Mouse (Mus musculus) stomach, postnatal 0 days (tissue): Measurements from ENCODE around the gene Nfasc. TPM values are rescaled to one million over a fixed set of nuclear protein-coding genes. Genes with fewer than 3 reads are reported as not detected.

Experiments
- ATAC-seq: fragments of 200-750 bp; cut with Nextera tagmentation; 2 replicates; pipeline ENCODE4 v1.8.0; 2017; ENCODE audit not compliant: low FRiP score, low TSS enrichment
- DNase-seq: peaks from one replicate; pipeline ENCODE4 v3.0.0-alpha.2; 2016; ENCODE audit warnings: low spot score
- H3K27ac ChIP-seq: fragments of 300-500 bp; sonication (generic); replicated peaks from 2 replicates; pipeline ENCODE4 v1.5.1; 2014; ENCODE audit warnings: mild to moderate bottlenecking, control low read depth
- H3K27me3 ChIP-seq: fragments of 300-500 bp; sonication (generic); 2 replicates; pipeline ENCODE4 v1.6.1; 2014; ENCODE audit warnings: low read length; ENCODE audit not compliant: control insufficient read depth, insufficient read depth
- H3K36me3 ChIP-seq: fragments of 300-500 bp; sonication (generic); 2 replicates; pipeline ENCODE4 v1.6.1; 2014; ENCODE audit warnings: low read length, mixed read lengths; ENCODE audit not compliant: control insufficient read depth, insufficient read depth
- H3K4me1 ChIP-seq: fragments of 300-500 bp; sonication (generic); replicated peaks from 2 replicates; pipeline ENCODE4 v1.6.1; 2014; ENCODE audit warnings: antibody characterized with exemption; ENCODE audit not compliant: control insufficient read depth, insufficient read depth
- H3K4me2 ChIP-seq: fragments of 300-500 bp; sonication (generic); replicated peaks from 2 replicates; pipeline ENCODE4 v1.6.1; 2014; ENCODE audit warnings: low read depth, mild to moderate bottlenecking, control low read depth, moderate library complexity
- H3K4me3 ChIP-seq: fragments of 300-500 bp; sonication (generic); 2 replicates; pipeline ENCODE4 v1.5.1; 2014; ENCODE audit warnings: low read depth, low read length, control low read depth
- H3K9ac ChIP-seq: fragments of 300-500 bp; sonication (generic); 2 replicates; pipeline ENCODE4 v1.6.1; 2014; ENCODE audit warnings: mild to moderate bottlenecking, low read length, control low read depth, mixed read lengths
- H3K9me3 ChIP-seq: fragments of 300-500 bp; sonication (generic); 2 replicates; pipeline ENCODE4 v1.6.1; 2016; ENCODE audit warnings: low read length; ENCODE audit not compliant: control insufficient read depth
- CTCF ChIP-seq: IDR thresholded peaks from 2 replicates; pipeline ENCODE4 v1.5.1; 2016; ENCODE audit warnings: antibody characterized with exemption, low read depth, mild to moderate bottlenecking, moderate library complexity
- EP300 ChIP-seq: optimal IDR thresholded peaks from 2 replicates; pipeline ENCODE3; 2016; ENCODE audit warnings: antibody characterized with exemption
- WGBS: fragments of 180-500 bp; shearing (Covaris S2); extraction: QIAGEN DNeasy Blood & Tissue Kit; methylation state at CpG from one replicate; pipeline ENCODE4 v1.1.7; 2014; 5-methylcytosine and 5-hydroxymethylcytosine counted together
- polyA plus RNA-seq: library from polyadenylated mRNA; unstranded; fragments of >200 nt; fragmentation: Nextera tagmentation; extraction: Ambion mirVana; gene quantifications from 2 replicates; pipeline ENCODE4 v1.2.1, GENCODE M21; 2015

The Nfasc gene
- polyA plus RNA-seq, 1 experiment from 2014 or later: 0.74 TPM

DNA sequence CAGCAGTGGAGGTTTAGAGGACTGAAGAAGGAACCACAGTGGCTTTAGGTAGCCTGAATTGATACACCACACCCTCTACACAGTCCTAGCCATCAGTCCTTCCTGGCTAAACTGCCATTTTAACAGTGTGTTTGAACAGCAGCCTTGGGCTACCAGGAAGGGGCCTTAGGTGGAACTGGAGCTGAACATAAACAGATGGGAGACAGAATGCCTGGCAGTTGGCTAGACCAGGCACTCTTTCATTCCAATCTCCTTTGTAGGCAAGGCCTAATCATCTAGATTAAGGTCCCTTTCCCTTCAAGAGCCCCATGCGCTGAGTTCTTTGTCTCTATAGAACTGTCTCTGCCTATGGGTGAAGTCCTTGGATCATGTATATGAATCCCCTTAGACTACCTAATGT lies 170.0 kb downstream of the Nfasc start:
- ATAC-seq: no peak

DNA sequence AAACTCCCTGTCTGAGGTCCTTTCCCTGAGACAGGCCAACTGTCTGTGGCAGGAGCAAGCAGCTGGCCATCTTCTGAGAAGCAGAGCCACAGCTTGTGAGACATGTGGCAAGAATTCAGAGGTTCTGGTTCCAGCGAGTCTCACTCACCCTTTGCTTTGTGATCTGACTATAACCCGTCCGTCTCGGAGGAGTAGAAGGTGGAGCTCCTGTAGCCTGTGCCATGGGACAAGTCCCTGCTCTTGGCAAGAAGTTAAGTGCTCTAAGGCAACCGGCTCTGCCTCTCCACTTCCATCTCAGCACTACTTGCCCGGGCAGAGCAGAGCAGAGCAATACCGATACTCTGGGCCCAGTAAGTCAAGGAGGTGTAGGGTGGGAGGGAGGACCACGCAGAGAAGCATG lies 170.7 kb downstream of the Nfasc start:
- Histone ChIP-seq H3K4me2 (no peak overlapping the region), H3K36me3 (no peaks in the 10 kb centered on the region), H3K9me3 (no peaks in the 10 kb centered on the region), H3K4me3 (no peak overlapping the region), H3K9ac (no peak overlapping the region), H3K4me1 (no peaks in the 10 kb centered on the region), H3K27me3 (no peaks in the 10 kb centered on the region), H3K27ac (no peak overlapping the region)
- ATAC-seq: no peak
- TF ChIP-seq CTCF: no peak
- TF ChIP-seq EP300: no peak
- no peak for DNase-seq
- 79% methylated on average over 8 of the region's 8 CpGs for WGBS

More for the DNA sequence above, 170.0 kb downstream of the Nfasc start:
- no peak for DNase-seq
- H3K9me3 ChIP-seq: no peaks in the 10 kb centered on the region
- H3K4me2 ChIP-seq: no peak overlapping the region
- H3K4me1 ChIP-seq: no peaks in the 10 kb centered on the region
- no peaks in the 10 kb centered on the region for H3K27me3 ChIP-seq
- no peak for TF ChIP-seq CTCF
- no peak overlapping the region for H3K9ac ChIP-seq
- H3K4me3 ChIP-seq: no peak overlapping the region
- no peaks in the 10 kb centered on the region for H3K36me3 ChIP-seq
- 91% methylated on average over 1 of the region's 1 CpGs for WGBS
- H3K27ac ChIP-seq: no peak overlapping the region

DNA sequence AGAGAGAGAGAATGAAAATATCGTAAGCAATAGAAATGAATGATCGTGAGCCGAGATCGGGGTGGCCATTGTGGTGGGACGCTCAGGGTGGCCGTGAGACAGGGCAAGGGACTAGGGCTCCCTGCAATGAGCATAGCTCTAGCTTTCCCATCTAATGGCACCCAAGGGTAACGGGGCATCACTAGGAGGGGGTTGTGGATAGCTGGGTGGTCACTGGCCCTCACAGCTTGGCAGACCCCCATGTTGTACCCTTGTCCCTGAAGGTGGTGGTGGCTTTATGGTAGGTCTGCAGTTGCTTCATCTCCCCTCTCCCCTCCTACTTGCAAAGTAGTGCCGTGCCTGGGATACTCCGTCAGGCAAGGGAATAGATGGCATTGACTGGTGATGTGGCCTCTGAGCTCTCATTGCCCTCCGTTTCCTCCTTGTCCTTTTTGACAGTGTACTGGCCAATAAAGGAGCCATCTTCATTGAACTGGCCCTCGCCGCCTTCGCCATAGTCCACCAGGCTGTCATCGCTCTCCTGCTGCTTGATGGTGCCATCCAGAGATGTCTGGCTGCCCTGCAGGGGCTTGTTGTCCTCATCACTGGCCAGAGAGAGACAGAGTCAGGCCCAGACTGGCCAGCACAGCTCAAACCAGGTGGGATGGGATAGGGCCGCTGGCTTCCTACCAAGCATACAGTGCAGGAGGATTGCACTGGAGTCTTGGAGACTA lies 171.4 kb downstream of the Nfasc start:
- Histone ChIP-seq H3K27me3 (no peaks in the 10 kb centered on the region), H3K9ac (no peak overlapping the region), H3K4me1 (no peaks in the 10 kb centered on the region), H3K4me3 (no peak overlapping the region), H3K9me3 (no peaks in the 10 kb centered on the region), H3K4me2 (no peak overlapping the region), H3K27ac (no peak overlapping the region), H3K36me3 (no peaks in the 10 kb centered on the region)
- TF ChIP-seq EP300: no peak
- no peak for TF ChIP-seq CTCF
- DNase-seq (no peak), ATAC-seq (no peak)
- 93% methylated on average over 15 of the region's 15 CpGs for WGBS

DNA sequence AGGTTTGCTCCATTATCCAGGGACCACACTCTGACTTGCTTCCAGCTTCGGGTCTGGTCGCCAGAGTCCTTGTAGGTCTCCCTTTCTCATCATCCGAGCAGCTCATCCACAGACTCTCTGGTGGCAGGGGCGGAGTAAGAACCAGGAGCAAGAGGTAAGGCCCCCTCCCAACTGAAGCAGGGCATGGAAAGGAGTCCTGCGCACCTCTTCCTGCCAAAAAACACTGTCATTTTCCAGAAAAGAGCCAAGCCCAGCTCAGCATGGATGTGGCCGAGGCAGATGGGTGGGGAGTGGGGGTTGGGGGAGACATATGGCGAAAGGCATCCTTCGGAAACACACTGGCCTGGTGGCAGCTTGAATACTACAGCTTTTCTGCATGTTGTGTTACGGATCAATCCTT lies 172.1 kb downstream of the Nfasc start:
- TF ChIP-seq CTCF: no peak
- TF ChIP-seq EP300: no peak
- DNase-seq (no peak), ATAC-seq (no peak)
- WGBS: 82% methylated on average over 9 of the region's 9 CpGs
- no peak overlapping the region for H3K4me3 ChIP-seq
- no peak overlapping the region for H3K4me2 ChIP-seq
- no peaks in the 10 kb centered on the region for H3K27me3 ChIP-seq
- no peaks in the 10 kb centered on the region for H3K36me3 ChIP-seq
- H3K9ac ChIP-seq: no peak overlapping the region
- H3K9me3 ChIP-seq: no peaks in the 10 kb centered on the region
- no peaks in the 10 kb centered on the region for H3K4me1 ChIP-seq
- H3K27ac ChIP-seq: no peak overlapping the region

DNA sequence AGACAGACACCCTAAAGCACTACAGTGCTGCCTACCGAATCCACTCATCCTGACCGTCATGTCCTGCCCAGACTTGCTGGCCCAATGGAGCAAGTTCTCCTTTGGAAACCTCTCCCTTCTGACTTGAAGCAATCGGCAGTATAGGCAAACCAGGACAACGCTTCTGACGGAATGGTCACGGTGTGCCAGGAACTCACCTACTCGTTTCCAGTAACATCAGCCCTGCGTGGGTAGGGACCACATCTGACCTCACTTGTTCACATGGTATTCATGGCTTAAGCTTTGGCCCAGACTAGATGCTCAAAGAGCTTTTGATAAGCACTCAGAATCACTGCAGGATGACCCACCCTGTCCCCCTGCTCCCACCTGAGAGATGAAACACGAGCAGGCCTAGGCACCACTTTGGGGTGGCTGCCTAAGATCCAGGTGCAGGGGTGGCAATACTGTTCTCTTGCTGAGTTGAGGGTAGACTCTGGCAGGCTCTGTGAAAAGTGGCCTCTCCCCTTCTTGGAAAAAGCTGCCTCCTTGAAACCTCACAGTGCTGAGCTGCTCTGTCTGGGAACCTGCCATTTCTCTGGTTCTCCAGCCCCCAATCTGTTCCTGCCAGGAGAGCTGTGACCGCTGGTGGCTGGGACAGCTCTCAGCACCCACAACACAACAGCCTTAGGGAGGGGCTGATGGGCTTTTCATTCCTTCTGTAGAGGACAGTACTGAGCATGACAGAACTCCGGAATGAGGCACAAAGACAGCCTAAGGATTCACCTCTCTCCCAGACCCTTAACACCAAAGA lies 174.1 kb downstream of the Nfasc start:
- ATAC-seq (no peak), DNase-seq (no peak)
- 73% methylated on average over 11 of the region's 11 CpGs for WGBS
- H3K4me2 ChIP-seq: no peak overlapping the region
- H3K9ac ChIP-seq: no peak overlapping the region
- no peaks in the 10 kb centered on the region for H3K36me3 ChIP-seq
- H3K4me1 ChIP-seq: no peaks in the 10 kb centered on the region
- no peaks in the 10 kb centered on the region for H3K9me3 ChIP-seq
- H3K4me3 ChIP-seq: no peak overlapping the region
- H3K27me3 ChIP-seq: no peaks in the 10 kb centered on the region
- TF ChIP-seq CTCF (no peak), EP300 (no peak)
- no peak overlapping the region for H3K27ac ChIP-seq

DNA sequence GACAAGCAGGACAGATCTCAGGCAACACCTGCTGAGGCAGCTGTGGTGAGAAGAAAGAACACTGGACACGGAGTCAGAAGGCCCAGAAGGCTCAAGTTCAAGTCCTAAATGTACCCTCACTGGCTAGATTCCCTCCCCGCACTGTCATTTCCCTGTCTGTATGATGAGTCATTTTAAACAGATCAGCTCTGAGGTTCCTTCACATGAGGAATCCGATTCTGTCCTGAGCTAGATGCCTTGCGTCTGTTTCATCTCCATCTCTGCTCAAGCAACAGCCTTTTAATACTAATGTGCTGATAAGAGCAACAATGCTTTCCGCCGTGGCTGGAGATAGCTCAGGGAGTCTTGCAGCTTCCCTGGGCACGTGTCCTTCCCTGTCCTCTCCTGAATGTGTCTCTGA lies 175.8 kb downstream of the Nfasc start:
- Histone ChIP-seq H3K4me2 (no peak overlapping the region), H3K27ac (no peak overlapping the region), H3K27me3 (no peaks in the 10 kb centered on the region), H3K4me3 (no peak overlapping the region), H3K9me3 (no peaks in the 10 kb centered on the region), H3K4me1 (no peaks in the 10 kb centered on the region), H3K9ac (no peak overlapping the region), H3K36me3 (no peaks in the 10 kb centered on the region)
- DNase-seq: no peak
- 46% methylated on average over 7 of the region's 7 CpGs for WGBS
- TF ChIP-seq CTCF: no peak
- TF ChIP-seq EP300: no peak
- no peak for ATAC-seq
